Mouse (Mus musculus) olfactory bulb, adult 2 months (tissue): ENCODE results near the gene Copa. TPM values are rescaled to one million over a fixed set of nuclear protein-coding genes. Genes with fewer than 3 reads are reported as not detected.

Experiments
- H3K27ac ChIP-seq: fragments of 200-500 bp; 2 replicates; pipeline ENCODE4 v1.5.1; 2012; ENCODE audit warnings: low read depth, low read length; ENCODE audit not compliant: insufficient read depth
- H3K4me1 ChIP-seq: fragments of 200-500 bp; 2 replicates; pipeline ENCODE4 v1.6.1; 2012; ENCODE audit warnings: low read length; ENCODE audit not compliant: control insufficient read depth, insufficient read depth
- H3K4me3 ChIP-seq: fragments of 200-500 bp; 2 replicates; pipeline ENCODE4 v1.5.1; 2012; ENCODE audit warnings: mild to moderate bottlenecking, low read depth, low read length, moderate library complexity; ENCODE audit not compliant: insufficient read depth
- CTCF ChIP-seq: fragments of 200-500 bp; IDR thresholded peaks from 2 replicates; pipeline ENCODE4 v1.5.1; 2012; ENCODE audit warnings: low read depth, mild to moderate bottlenecking, low read length, moderate library complexity; ENCODE audit not compliant: insufficient read depth
- POLR2A ChIP-seq: fragments of 200-500 bp; IDR thresholded peaks from 2 replicates; pipeline ENCODE4 v1.6.1; 2012; ENCODE audit warnings: mild to moderate bottlenecking, low read depth, low read length, moderate library complexity; ENCODE audit not compliant: insufficient read depth
- WGBS: fragments of 180-500 bp; shearing (Covaris S2); methylation state at CpG from one replicate; pipeline ENCODE4 v1.1.7; 2018; 5-methylcytosine and 5-hydroxymethylcytosine counted together
- polyA plus RNA-seq: library from polyadenylated mRNA; stranded (reverse); fragments of >200 nt; gene quantifications from 2 replicates; pipeline ENCODE4 v1.2.4, GENCODE M21; 2012; ENCODE audit warnings: low replicate concordance; ENCODE audit not compliant: missing spikeins, insufficient read depth, insufficient read length

The Copa gene
- polyA plus RNA-seq, 1 experiment = 120 TPM

GRCm38 (mm10) chr1:172169809-172170208 is 87.5 kb downstream of the Copa start:
- 97% methylated on average over 5 of the region's 5 CpGs for WGBS
- Histone ChIP-seq H3K27ac (no peak overlapping the region), H3K4me1 (peaks cover 13% of the 10 kb centered on the region), H3K4me3 (no peak overlapping the region)
- TF ChIP-seq POLR2A (no peak), CTCF (no peak)

Other genes with a start within 250 kb of the Copa start
- not detected in 2 replicates for gene Cd84, start 242.8 kb upstream of the Copa start, polyA plus RNA-seq
- not detected in 2 replicates for gene Gm10521, start 186.9 kb upstream of the Copa start, polyA plus RNA-seq
- not detected in 2 replicates for gene Slamf6, start 165.0 kb upstream of the Copa start, polyA plus RNA-seq
- not detected in 2 replicates for gene Vangl2, start 54.1 kb upstream of the Copa start, polyA plus RNA-seq
- not detected in 2 replicates for gene Nhlh1, start 25.0 kb upstream of the Copa start, polyA plus RNA-seq
- gene Ncstn, start 266 bp downstream of the Copa start, polyA plus RNA-seq = 196 TPM in 1 of 2 replicates, not detected in the other
- 478 TPM in 1 of 2 replicates, not detected in the other for gene Pex19, start 44.2 kb downstream of the Copa start, polyA plus RNA-seq
- 96.2 TPM in 1 of 2 replicates, not detected in the other for gene Dcaf8, start 65.6 kb downstream of the Copa start, polyA plus RNA-seq
- 189 TPM in 1 of 2 replicates, not detected in the other for gene Pea15a, start 124.3 kb downstream of the Copa start, polyA plus RNA-seq
- gene Casq1, start 137.3 kb downstream of the Copa start, polyA plus RNA-seq = not detected in 2 replicates
- gene Atp1a4, start 175.9 kb downstream of the Copa start, polyA plus RNA-seq = not detected in 2 replicates
- not detected in 2 replicates for gene Igsf8, start 179.1 kb downstream of the Copa start, polyA plus RNA-seq
- gene Atp1a2, start 215.5 kb downstream of the Copa start, polyA plus RNA-seq = 130 and 318 TPM in 2 replicates
- not detected in 2 replicates for gene Kcnj9, start 246.8 kb downstream of the Copa start, polyA plus RNA-seq